Mouse (Mus musculus): ENCODE measurements at regions not wholly inside any gene's neighbourhood (a gene's known extent, or its start where the extent isn't known, plus 50 kb on each side); places are given as distances from the start of the nearest gene placed in this dataset.

- TF ChIP-seq POLR2A (IDR thresholded peaks at IDR 0.05; ENCODE audit: borderline replicate concordance, low read depth, low read length) (no peak), CTCF (IDR thresholded peaks at IDR 0.05; ENCODE audit: low read depth, low read length) (no peak)
Observed at GRCm38 (mm10) chr3:147825337-147825736, 973.2 kb downstream of the Ttll7 start.
